Mouse (Mus musculus) small intestine, adult 2 months (tissue): ENCODE data around the gene Adamts14.

ENCODE experiments used
- CTCF ChIP-seq: fragments of 200-500 bp; IDR thresholded peaks from 2 replicates; pipeline ENCODE4 v1.5.1; 2012; ENCODE audit warnings: low read depth, mild to moderate bottlenecking, control low read depth, inconsistent platforms, low read length, moderate library complexity, mixed read lengths; ENCODE audit not compliant: insufficient replicate concordance, insufficient read length; ENCODE audit errors: extremely low read depth
- POLR2A ChIP-seq: fragments of 200-500 bp; IDR thresholded peaks from 2 replicates; pipeline ENCODE4 v1.6.1; 2012; ENCODE audit warnings: low read depth, mild to moderate bottlenecking, control low read depth, inconsistent platforms, low read length, moderate library complexity

GRCm38 (mm10) chr10:61312159-61312558 lies 38.9 kb upstream of the Adamts14 start:
- no peak for TF ChIP-seq CTCF
- no peak for TF ChIP-seq POLR2A
